Mouse (Mus musculus) neural tube, embryonic 12.5 days (tissue): ENCODE results near the gene Gm20388. TPM values are rescaled to one million over a fixed set of nuclear protein-coding genes. Genes with fewer than 3 reads are reported as not detected.

ENCODE experiments used
- ATAC-seq: fragments of 200-750 bp; cut with Nextera tagmentation; 2 replicates; pipeline ENCODE4 v1.8.0; 2017; ENCODE audit warnings: low read depth, mild to moderate bottlenecking, moderate TSS enrichment, moderate library complexity; ENCODE audit not compliant: low FRiP score
- H3K27ac ChIP-seq: fragments of 300-500 bp; sonication (generic); 2 replicates; pipeline ENCODE4 v1.5.1; 2016
- H3K27me3 ChIP-seq: fragments of 300-500 bp; sonication (generic); replicated peaks from 2 replicates; pipeline ENCODE4 v1.6.1; 2016; ENCODE audit warnings: mild to moderate bottlenecking
- H3K36me3 ChIP-seq: fragments of 300-500 bp; sonication (generic); 2 replicates; pipeline ENCODE4 v1.6.1; 2016; ENCODE audit warnings: mild to moderate bottlenecking
- H3K4me1 ChIP-seq: fragments of 300-500 bp; sonication (generic); 2 replicates; pipeline ENCODE4 v1.6.1; 2016
- H3K4me2 ChIP-seq: fragments of 300-500 bp; sonication (generic); replicated peaks from 2 replicates; pipeline ENCODE4 v1.6.1; 2016; ENCODE audit warnings: mild to moderate bottlenecking
- H3K4me3 ChIP-seq: fragments of 300-500 bp; sonication (generic); 2 replicates; pipeline ENCODE4 v1.5.1; 2016
- H3K9ac ChIP-seq: fragments of 300-500 bp; sonication (generic); 2 replicates; pipeline ENCODE4 v1.6.1; 2016; ENCODE audit warnings: mild to moderate bottlenecking
- H3K9me3 ChIP-seq: fragments of 300-500 bp; sonication (generic); 2 replicates; pipeline ENCODE4 v1.6.1; 2016; ENCODE audit warnings: mild to moderate bottlenecking
- WGBS: fragments of 180-500 bp; shearing (Covaris S2); methylation state at CpG from one replicate; pipeline ENCODE4 v1.1.7; 2016; 5-methylcytosine and 5-hydroxymethylcytosine counted together
- polyA plus RNA-seq: library from polyadenylated mRNA; unstranded; fragments of >200 nt; fragmentation: Nextera tagmentation; extraction: Ambion mirVana; gene quantifications from 2 replicates; pipeline ENCODE4 v1.2.1, GENCODE M21; 2016

The Gm20388 gene
- polyA plus RNA-seq, 1 experiment from 2014 or later, result not detected

DNA sequence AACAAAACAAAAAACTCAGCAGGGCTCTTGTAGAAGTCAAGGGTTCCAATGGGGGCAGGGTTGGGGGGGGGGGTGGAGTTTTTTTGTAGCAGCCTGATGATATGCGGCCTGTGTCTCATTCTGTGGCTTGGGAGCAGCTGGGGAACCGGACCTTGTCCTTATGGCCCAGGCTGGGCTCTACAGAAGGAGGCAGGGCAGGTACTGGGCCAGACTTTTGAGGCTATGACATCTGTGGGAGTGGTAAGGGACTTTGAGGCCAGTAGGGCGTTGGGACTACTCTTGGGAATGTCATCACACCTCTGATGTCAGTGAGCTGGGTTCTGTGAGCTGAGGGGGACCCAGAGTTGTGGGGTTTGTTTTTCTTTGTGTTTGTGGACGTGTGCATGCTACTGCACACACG lies 584.8 kb downstream of the Gm20388 start:
- Histone ChIP-seq H3K4me3 (no peak overlapping the region), H3K36me3 (no peaks in the 10 kb centered on the region), H3K9me3 (no peaks in the 10 kb centered on the region), H3K27ac (no peak overlapping the region), H3K4me2 (peak overlapping the region; percentile 98), H3K4me1 (peaks cover 100% of the 10 kb centered on the region), H3K27me3 (no peaks in the 10 kb centered on the region), H3K9ac (0 out of 2 replicates have a peak overlapping the region, but pooled peaks have one; percentile 57)
- WGBS, result 51% methylated on average over 5 of the region's 5 CpGs
- no peak for ATAC-seq

DNA sequence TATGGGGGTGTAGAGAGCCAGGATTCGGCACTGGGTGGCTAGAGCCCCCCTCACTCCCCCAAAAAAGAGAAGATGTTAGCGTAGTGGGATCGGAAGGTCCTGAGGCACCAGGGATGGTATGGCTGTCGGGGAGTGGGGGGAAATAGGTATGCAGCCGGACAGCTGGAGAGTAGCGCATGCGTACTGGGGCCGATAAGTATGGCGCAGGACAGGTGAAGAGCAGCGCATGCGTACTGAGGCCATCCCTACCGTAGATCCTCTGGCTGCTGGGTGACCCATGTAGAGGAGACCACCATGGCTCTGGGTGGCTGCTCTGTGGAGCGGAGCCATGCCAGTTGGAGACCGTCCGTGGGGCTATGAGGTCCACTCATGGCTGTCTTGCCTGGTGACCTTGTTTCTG lies 585.8 kb downstream of the Gm20388 start:
- H3K27me3 ChIP-seq, result no peaks in the 10 kb centered on the region
- WGBS, result 96% methylated on average over 15 of the region's 15 CpGs
- H3K4me3 ChIP-seq, result no peak overlapping the region
- no peak overlapping the region for H3K27ac ChIP-seq
- H3K36me3 ChIP-seq, result no peaks in the 10 kb centered on the region
- peak overlapping the region; percentile 53 for H3K4me2 ChIP-seq
- H3K4me1 ChIP-seq, result peaks cover 100% of the 10 kb centered on the region
- no peak overlapping the region for H3K9ac ChIP-seq
- ATAC-seq, result no peak
- H3K9me3 ChIP-seq, result no peaks in the 10 kb centered on the region

DNA sequence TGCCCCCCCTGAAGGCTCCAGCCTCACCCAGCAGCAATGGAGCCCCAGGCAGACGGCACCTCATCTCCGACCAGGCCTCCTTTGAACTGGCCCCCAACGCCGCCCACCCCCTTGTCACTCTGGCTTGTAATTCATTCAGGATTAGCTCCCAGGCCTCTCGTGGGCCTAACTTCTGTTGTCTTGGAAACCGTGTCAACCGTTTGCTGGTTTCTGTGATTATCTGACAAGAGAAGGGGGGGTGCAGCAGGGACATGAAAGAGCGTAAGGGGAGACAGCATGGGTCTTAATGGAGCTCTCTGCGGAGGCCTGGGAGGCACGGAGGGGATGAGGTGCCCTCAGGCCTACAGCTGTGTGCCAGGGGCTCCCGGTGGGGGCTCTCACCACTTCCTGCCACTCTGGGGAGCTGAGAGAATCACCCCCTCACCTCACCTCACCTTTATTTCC lies 586.9 kb downstream of the Gm20388 start:
- Histone ChIP-seq H3K9me3 (no peaks in the 10 kb centered on the region), H3K27ac (peak overlapping the region; percentile 60), H3K4me3 (no peak overlapping the region), H3K4me1 (peaks cover 100% of the 10 kb centered on the region), H3K4me2 (peak overlapping the region; percentile 53), H3K36me3 (no peaks in the 10 kb centered on the region), H3K9ac (peak overlapping the region; percentile 2; the same call in 1 of the 2 replicates), H3K27me3 (no peaks in the 10 kb centered on the region)
- peak; percentile 23; the same call in 1 of the 2 replicates for ATAC-seq
- WGBS, result 3% methylated on average over 11 of the region's 11 CpGs

DNA sequence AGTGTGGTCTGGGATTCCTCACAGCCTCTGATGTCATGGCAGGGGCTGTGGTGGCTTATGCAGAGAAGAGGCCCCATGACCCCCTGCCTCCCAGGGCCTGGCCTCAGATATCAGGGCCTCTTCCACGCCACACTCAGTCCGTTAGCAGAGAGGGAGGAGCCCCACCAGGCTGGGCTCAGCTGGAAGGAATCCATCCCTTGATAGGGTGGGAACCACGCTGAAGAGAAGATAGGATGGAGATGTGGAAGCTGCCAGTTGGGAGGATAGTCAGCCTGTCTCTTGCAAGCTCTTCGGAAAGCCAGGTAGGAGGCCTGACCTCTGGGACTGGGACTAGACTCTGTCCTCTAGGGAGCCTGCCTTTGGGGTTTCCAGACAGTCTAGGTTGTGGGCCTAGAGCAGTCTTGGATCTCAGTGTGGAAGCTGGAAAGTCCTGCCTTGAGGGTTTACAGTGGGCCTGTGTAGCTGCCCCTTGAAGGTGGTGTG lies 587.7 kb downstream of the Gm20388 start:
- Histone ChIP-seq H3K36me3 (no peaks in the 10 kb centered on the region), H3K4me1 (peaks cover 100% of the 10 kb centered on the region), H3K9ac (peak overlapping the region; percentile 38; the same call in 1 of the 2 replicates), H3K27me3 (no peaks in the 10 kb centered on the region), H3K4me3 (peak overlapping the region; percentile 1; the same call in 1 of the 2 replicates), H3K27ac (peak overlapping the region; percentile 60), H3K4me2 (peak overlapping the region; percentile 53), H3K9me3 (no peaks in the 10 kb centered on the region)
- WGBS, result 10% methylated on average over 4 of the region's 4 CpGs
- no peak for ATAC-seq

DNA sequence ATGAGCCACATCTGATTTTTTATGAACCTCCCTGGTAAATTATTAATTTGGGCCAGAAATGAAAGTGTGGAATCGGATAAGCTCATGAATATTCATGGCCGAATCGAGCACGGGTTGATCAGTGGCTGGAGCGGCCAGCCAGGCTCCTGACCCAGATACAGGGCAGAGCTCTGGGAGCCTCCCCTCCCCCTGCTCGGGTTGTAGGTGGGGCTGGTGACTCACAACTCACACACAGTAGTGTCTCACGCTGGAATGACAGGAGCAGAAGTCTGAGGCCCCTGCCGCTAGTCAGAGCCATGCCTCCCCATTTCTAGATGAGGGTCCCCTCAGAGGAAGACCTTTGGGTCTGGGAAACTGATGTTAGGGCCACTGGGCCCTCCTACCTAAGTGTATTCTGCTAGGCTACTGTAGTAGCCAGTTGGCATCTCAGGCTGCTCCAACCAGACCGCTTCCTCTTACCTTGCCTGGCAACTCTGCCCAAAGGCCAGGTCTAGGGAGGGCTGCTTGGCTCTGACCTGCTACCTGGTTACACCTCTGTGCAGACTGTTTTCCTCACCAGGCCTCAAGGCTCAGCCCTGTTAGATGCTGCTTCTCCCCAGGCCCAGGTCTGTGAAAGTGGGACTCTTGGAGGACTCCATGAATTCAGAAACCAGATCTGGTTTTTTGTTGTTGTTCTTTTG lies 588.4 kb downstream of the Gm20388 start:
- no peaks in the 10 kb centered on the region for H3K9me3 ChIP-seq
- H3K27me3 ChIP-seq, result no peaks in the 10 kb centered on the region
- 18% methylated on average over 9 of the region's 9 CpGs for whole genome bisulfite sequencing
- no peaks in the 10 kb centered on the region for H3K36me3 ChIP-seq
- 0 out of 2 replicates have a peak, but pooled peaks have one; percentile 19 for ATAC-seq
- peaks cover 100% of the 10 kb centered on the region for H3K4me1 ChIP-seq
- H3K27ac ChIP-seq, result no peak overlapping the region; the same call in 1 of the 2 replicates
- no peak overlapping the region for H3K9ac ChIP-seq
- H3K4me3 ChIP-seq, result 0 out of 2 replicates have a peak overlapping the region, but pooled peaks have one; percentile 1
- peak overlapping the region; percentile 53 for H3K4me2 ChIP-seq

DNA sequence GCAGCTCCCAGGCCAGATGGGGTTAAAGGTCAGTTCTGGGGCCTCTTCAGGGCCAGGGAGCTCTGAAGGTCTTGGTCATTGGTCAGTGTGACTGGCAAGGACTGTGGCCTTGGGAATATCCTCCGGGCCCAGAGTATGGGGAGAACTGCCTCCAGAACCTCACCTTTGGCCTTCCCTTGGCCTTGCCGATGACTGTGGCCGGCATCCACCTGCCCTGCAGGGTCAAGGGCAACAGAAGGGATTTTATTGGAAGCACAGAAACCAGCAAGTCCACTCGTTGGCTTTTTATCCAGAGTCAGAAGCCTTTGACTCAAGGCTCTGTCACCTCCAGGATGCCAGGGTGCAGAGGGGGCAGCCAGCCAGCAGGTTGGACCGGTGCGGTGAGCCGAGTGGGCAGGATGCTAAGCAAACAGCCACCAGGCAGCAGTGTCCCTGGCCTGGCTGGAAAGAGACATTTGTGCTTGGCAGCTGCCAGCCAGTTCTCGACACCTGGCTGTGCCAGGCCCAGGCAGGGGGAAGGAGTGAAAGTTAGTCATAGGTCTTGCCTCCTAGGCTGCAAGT lies 590.1 kb downstream of the Gm20388 start:
- no peaks in the 10 kb centered on the region for H3K9me3 ChIP-seq
- no peak overlapping the region for H3K27ac ChIP-seq
- no peak overlapping the region for H3K4me3 ChIP-seq
- H3K9ac ChIP-seq, result no peak overlapping the region
- no peaks in the 10 kb centered on the region for H3K36me3 ChIP-seq
- 77% methylated on average over 8 of the region's 8 CpGs for WGBS
- no peaks in the 10 kb centered on the region for H3K27me3 ChIP-seq
- peaks cover 100% of the 10 kb centered on the region for H3K4me1 ChIP-seq
- 0 out of 2 replicates have a peak overlapping the region, but pooled peaks have one; percentile 3 for H3K4me2 ChIP-seq
- no peak for ATAC-seq

DNA sequence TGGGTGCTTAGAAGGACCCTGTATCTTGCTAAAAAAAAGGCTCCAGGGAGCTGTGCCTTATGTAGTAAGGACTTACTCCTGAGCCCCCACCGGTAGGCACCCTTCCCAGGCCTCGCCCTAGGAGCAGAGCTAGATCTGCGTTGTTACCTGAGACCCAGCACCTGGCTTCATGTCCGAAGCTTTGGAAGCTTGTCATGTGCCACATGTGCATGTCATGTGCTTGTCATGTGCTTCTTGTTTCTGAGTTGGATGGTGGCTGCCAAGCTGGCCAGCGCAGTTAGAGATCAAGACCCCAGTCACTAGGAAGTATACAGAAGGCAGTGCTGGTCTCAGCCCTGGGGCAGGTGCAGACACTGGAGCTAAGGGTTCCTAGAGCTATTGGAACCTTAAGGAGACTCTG lies 590.8 kb downstream of the Gm20388 start:
- Histone ChIP-seq H3K4me2 (0 out of 2 replicates have a peak overlapping the region, but pooled peaks have one; percentile 16), H3K9ac (no peak overlapping the region), H3K36me3 (no peaks in the 10 kb centered on the region), H3K4me1 (peaks cover 100% of the 10 kb centered on the region), H3K4me3 (no peak overlapping the region), H3K27ac (no peak overlapping the region), H3K9me3 (no peaks in the 10 kb centered on the region), H3K27me3 (no peaks in the 10 kb centered on the region)
- 88% methylated on average over 5 of the region's 5 CpGs for WGBS
- ATAC-seq, result no peak

DNA sequence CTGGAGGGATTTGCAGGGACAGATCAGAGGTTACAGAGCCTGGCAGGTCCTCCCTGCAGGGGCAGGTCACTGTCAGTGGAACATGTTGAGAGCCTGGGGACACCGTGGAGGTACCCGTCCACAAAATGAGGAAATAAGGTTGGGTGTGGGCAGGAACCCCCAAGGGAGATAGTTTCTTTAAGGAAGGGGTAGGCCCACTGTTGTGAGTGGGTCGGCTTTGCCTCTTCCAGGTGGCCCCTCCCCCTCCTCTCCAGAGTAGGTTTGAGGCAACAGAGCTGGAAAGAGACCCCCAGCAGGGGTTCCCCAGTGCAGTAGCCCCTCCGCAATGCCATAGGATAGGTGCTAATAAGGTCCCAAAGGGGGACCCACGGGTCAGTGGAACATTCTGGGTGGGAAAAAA lies 591.8 kb downstream of the Gm20388 start:
- 58% methylated on average over 5 of the region's 5 CpGs for WGBS
- Histone ChIP-seq H3K9me3 (no peaks in the 10 kb centered on the region), H3K27ac (no peak overlapping the region), H3K9ac (no peak overlapping the region), H3K4me1 (peaks cover 100% of the 10 kb centered on the region), H3K4me2 (no peak overlapping the region), H3K27me3 (no peaks in the 10 kb centered on the region), H3K4me3 (no peak overlapping the region), H3K36me3 (no peaks in the 10 kb centered on the region)
- ATAC-seq, result no peak

DNA sequence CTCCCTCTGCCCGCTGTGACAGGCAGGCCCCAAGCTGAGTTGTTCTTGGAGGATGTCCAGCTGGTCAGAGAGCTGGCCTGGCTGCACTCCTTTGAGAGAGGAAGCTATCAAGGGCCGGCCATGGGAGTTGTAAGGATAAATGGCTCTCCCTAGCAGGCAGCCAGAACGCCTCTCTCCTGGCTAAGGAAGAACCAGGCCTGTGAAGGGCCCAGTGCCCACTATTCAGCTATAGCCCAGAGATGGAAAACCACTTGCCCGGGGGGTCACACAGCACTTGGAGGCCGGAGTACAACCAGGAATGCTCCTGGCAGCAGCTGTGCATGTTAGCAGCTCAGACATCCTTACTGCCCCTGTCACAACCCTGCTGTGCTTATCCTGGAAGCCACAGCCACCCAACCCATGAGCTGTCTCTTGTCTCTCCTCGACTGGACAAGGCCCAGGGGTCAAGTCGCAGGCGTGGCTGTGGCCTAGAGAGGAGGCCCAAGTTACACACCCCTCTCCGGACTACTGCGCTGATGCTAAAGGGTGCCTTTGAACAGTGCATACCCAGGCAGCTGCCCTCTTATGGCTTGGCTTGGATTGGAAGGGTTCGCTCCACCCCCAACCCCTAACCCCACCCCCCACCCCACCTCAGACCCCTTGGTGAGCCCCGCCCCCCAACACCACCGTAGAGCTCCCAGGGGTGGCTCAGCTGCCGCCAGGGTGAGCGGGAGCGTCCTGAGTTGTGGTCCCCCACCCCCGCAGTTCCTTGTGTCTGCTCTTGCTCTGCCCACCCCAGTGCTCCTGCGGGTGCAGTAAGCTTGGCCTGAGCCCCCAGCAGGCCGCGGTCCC lies 593.8 kb downstream of the Gm20388 start:
- peak; percentile 29; the same call in 1 of the 2 replicates for ATAC-seq
- peak overlapping the region; percentile 21 for H3K4me3 ChIP-seq
- no peaks in the 10 kb centered on the region for H3K9me3 ChIP-seq
- peaks cover 100% of the 10 kb centered on the region for H3K4me1 ChIP-seq
- peak overlapping the region; percentile 64 for H3K4me2 ChIP-seq
- no peaks in the 10 kb centered on the region for H3K36me3 ChIP-seq
- peak overlapping the region; percentile 48 for H3K9ac ChIP-seq
- WGBS, result 4% methylated on average over 19 of the region's 20 CpGs
- H3K27me3 ChIP-seq, result no peaks in the 10 kb centered on the region
- peak overlapping the region; percentile 82 for H3K27ac ChIP-seq

DNA sequence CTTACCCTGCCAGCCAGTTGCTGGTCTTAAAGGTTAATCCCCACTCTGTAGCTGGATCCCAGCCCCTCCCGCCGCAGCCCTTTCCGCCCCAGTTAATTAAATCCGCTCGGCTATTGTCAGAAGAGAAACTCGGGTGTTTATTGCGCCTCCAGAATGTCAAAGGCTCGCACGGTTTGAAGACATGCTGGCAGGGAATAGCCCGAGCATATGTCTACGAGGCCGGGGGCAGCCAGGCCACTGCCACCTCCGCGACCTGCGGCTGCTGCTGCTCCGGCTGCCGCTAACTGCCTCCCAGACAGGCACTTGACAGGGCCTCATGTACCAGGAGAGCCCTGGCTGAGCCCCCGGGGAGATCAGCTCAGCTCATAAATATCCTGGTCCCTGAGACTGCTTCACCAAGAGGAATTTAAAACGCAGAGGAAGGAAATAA lies 594.5 kb downstream of the Gm20388 start:
- H3K27me3 ChIP-seq, result no peaks in the 10 kb centered on the region
- ATAC-seq, result no peak
- under 1% methylated on average over 19 of the region's 19 CpGs for WGBS
- peak overlapping the region; percentile 64 for H3K4me2 ChIP-seq
- H3K36me3 ChIP-seq, result no peaks in the 10 kb centered on the region
- H3K27ac ChIP-seq, result peak overlapping the region; percentile 82
- peak overlapping the region; percentile 21 for H3K4me3 ChIP-seq
- H3K4me1 ChIP-seq, result peaks cover 100% of the 10 kb centered on the region
- peak overlapping the region; percentile 48 for H3K9ac ChIP-seq
- H3K9me3 ChIP-seq, result no peaks in the 10 kb centered on the region

DNA sequence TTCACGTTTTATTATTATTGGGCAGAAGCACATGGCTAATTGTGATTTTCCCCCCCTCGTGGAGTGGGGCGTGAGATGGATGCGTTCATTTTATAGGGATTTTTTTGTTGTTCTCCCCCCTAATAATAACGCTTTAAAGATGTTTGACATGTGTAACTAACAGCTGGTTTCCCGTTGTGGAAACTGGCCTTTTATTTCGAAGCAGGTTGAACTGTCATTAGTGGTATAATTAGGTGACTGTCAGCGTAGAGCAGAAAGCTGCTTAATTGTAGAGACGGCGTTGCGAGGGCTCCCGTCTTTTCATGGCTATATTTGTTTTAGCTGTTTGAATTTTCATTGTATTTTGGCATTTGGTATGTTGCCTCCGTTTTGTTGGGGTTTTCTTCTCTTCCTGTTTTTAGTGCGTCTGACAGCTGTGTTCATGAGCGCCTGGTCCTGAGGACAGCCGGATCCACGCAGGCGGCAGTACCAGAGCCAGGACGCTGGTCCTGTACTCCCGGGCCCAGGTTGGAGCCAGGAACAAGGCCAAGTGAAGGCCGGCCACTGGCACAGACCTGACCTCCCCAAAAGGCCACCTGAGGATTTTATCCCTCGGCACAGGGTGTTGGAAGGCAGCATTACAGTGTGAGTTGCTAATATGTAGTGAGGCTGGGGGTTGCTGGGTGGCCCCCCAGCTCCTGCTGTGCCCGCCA lies 595.1 kb downstream of the Gm20388 start:
- H3K9me3 ChIP-seq, result no peaks in the 10 kb centered on the region
- H3K4me3 ChIP-seq, result no peak overlapping the region
- H3K9ac ChIP-seq, result peak overlapping the region; percentile 48; the same call in 1 of the 2 replicates
- H3K4me1 ChIP-seq, result peaks cover 100% of the 10 kb centered on the region
- no peak for ATAC-seq
- 14% methylated on average over 23 of the region's 23 CpGs for WGBS
- peak overlapping the region; percentile 64 for H3K4me2 ChIP-seq
- peak overlapping the region; percentile 82 for H3K27ac ChIP-seq
- no peaks in the 10 kb centered on the region for H3K27me3 ChIP-seq
- no peaks in the 10 kb centered on the region for H3K36me3 ChIP-seq
